Mouse (Mus musculus): ENCODE measurements around the gene Actr2.

DNA sequence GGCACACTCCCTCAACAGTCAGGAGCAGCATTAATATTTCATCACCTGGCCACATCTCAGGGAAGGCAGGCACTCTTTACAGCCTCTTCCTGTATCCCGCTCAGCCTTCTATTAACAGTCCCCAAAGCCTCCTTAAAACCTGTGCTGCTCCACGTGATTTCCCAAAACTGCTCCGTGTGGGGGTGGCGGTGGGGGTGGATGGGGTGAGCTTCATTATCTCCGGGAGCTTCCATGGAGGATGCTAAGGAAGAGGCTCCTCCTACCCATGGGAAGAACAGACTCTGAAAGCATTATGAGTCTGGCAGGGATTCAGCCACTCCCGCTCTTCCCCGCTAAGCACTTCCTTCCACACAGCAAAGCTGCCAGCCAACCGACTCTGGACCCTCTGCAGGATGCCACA, 74.0 kb downstream of the Actr2 start:
- TF ChIP-seq POLR2A (IDR thresholded peaks at IDR 0.05; ENCODE audit: insufficient read depth, low read depth, low read length) (no peak), CTCF (IDR thresholded peaks at IDR 0.05; ENCODE audit: insufficient read depth, low read depth, low read length) (no peak)
